Mouse (Mus musculus) layer of hippocampus, postnatal 14 days (tissue): Measurements from ENCODE around the gene Tax1bp3. TPM values are rescaled to one million over a fixed set of nuclear protein-coding genes. Genes with fewer than 3 reads are reported as not detected.

Source experiments
- DNase-seq, 2 experiments: peaks; one replicate each; pipeline ENCODE4 v3.0.0; 2021 to 2022; ENCODE audit warnings: low spot score in 2 of 2, mixed read lengths in 1 of 2
- long read RNA-seq, 2 experiments: library from polyadenylated mRNA; stranded (forward); transcript quantifications; one replicate each; pipeline ENCODE4 v2.0.0; 2021
- total RNA-seq, 2 experiments: library from RNA; stranded (reverse); gene quantifications; 2 replicates each; pipeline ENCODE4 v1.2.3; 2021

Gene Tax1bp3
- 10 to 100 TPM; 22.1 to 22.9 TPM for total RNA-seq
- long read RNA-seq, experiment 1, transcript Tax1bp3-201 (4 exons, 1,523 nt) = major isoform, 11 of 14 reads
- long read RNA-seq, experiment 1, partial matches to known transcripts = 1 of 14 reads
- long read RNA-seq, experiment 1, other reads (novel, unspliced or antisense) = 2 of 14 reads
- long read RNA-seq, experiment 2, transcript Tax1bp3-201 (4 exons, 1,523 nt) = major isoform, 32 of 34 reads
- long read RNA-seq, experiment 2, partial matches to known transcripts = 1 of 34 reads
- long read RNA-seq, experiment 2, other reads (novel, unspliced or antisense) = 1 of 34 reads

DNA sequence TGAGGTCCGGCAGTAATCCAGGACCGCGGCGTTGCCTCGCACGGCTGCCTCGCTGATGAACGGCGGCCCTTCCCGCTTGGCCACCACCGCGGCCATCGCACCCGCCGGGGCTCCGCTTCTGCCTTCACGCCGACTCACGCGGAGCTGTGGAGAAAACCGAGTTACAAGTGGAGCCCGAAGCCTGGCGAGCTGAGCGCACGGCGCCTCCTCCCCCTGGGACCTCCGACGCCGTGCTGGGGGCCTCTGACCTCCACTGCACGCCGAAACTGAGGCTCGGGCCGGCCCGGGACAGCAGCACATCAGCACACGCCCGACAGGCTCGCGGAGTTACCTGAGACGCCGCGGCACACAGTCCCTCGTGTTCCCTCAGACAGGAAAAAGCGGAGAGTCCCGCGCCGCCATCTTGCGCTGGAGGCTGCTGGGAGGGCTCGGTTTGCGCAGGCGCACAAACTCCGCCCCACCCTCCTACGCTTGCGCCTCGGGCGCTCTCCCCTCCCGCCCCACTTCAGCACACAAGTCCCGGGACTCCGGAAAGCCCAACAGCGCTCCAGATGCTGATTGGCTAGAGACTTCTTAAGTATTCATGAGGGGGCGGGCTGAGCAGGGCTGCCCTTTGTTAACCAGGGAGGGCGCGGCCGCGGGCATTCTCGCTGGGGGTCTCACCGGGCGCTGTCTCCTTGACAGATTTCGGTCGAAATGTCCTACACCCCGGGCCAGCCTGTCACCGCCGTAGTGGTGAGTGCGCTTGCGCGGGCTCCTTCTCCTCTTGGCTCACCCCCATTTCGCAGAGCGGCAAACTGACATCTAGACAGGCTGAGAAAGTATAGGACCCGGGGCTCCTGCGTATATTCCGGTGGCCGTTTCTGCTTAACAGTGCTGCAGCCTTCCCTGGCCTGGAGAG, at the start of gene Tax1bp3, which contains the start of gene Emc6:
Tax1bp3 (plus strand) TSS at position 476 of the 901 bp plus-strand sequence.
Emc6 (minus strand) TSS at position 430 of the 901 bp plus-strand sequence.
- peak; percentile 93 to 97 for DNase-seq

DNA sequence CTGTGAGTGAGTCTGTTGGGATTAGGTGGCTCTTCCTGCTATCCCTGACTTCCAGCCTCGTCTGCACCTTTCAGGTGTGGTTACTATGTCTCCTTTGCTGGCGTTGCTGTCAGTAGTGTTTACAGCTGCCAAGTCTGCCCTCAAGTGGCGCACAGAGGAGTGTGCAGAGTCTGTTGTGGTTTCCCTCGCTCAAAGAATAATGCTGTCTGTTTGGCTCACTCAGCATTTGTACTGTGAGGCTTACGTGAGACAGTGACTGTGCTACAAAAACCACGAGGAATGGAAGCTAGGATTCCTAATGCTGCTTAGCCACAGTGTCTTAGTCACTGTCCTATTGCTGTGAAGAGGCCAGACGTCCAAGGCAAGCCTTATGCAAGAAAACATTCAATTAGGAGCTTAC, 45.9 kb upstream of the Tax1bp3 start:
- no peak for DNase-seq

DNA sequence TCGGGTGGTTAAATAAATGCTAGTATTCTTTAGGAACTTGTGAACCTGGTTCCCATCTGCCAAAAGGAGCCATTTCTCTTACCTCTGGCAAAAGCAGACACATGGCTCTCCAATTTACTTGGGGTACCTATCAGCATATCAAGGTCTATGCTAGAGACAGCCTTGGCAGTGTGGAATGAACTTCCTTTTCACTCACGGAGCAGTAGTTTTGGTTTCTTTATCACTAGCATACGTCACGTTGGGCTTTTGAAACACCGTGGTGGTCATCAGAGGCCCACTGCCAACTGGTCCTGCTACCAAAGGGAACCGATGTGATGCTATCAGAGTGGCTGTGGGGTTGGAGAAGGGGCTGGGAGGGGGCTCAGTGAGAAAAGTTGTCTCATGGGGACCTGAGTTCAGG, 43.9 kb upstream of the Tax1bp3 start:
- DNase-seq = no peak

DNA sequence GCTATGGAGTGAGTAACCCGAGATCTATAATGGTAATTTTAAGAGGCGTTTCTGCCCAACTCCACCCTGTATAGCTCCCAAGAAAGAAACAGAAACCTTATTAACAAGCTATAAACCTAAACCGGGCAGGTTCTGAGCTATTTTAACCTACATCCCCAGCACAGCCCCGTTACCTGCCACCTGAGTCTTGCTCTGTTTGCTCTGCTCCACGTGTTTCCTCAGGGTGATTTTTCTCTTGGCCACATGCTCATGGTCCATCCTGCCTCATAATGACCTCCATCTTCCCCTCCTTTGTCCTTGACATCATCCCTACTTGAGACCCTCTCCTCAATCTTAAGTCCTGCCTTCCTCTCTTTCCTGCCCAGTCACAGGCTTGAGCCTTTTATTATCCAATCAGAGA, 42.7 kb upstream of the Tax1bp3 start:
- DNase-seq = no peak

DNA sequence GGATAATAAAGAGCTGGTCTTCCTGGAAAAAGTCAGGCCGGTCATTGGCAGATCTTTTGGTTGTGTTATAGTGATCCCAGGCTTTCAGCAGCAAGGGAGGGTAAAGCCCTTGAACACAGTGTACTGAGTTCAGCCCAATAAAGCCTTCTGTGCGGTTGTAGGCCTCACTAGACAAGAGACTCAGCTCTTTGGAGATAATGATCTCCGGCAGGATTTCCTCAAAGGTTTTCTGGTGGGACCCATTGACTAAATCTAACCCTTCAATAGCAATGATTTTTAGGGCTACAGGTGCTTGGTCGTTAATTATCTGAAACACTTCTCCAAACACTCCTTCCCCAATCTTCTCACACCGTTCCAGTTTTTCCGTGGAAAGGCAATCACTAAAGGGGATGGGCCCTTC, 40.3 kb upstream of the Tax1bp3 start:
- no peak for DNase-seq

DNA sequence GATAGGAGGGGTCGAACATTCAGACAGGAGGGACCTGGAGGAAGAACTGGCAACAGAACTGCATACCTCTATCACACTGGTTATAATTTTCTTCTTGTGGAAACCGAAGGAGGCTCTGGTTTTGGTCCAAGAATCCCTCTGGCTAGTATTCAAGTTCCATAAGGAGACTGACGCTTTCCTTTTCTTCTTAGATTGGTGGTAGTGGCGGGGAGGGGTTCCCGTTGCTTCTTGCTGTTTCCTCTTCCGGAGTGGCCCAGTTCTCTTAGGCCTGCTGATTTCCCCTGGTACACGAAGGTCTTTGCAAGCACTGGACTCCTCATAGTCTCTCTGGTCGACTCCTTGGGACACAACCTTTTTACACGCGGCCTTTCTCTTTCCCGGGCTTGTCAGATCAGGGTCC, 39.8 kb upstream of the Tax1bp3 start:
- DNase-seq = no peak

DNA sequence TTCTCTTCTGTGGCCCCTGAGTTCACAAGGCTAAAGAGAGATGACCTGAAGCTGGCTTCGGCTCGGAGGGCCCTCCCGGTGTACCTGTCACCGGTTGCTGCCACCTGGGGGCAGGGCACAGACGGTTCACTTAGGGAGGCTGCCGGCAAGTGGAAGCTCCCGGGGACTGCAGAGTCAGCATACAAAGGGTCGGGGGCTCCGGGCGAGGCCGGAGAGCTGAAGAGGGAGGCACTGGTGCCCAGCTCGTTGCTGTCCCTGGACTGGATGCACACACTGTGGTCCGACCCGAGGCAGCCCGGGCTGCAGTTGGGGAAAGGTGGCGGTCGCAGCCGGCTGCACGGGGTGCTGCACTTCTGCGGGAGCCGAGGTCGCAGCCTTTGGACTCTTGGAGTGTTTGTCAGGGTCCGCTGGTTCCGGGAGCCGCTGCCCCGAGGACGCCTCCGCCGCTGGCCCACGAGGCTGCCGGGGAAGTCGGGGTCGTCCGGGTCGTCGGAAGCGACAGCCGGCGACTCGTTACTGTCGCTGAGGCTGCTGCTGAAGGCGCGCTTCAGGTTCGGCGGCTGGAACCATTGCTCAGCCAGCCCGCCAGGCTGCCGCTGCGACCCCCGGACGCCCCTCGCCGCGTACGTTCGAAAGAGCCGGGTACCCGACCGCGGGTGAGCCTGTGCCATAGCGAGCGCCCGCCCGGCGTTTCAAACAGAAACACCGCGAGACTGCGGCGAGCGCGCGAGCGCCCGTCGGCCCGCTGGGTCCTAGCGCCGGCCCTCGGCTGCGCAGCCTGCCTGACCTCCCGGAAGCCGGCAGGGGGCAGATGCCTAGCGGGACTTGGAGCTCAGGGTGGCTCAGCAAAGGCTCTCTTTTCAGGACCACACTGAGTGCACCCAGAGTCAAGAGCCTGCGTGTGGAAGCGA, 39.0 kb upstream of the Tax1bp3 start, which contains the start of gene Haspin:
Haspin (minus strand) TSS at position 704 of the 911 bp plus-strand sequence.
- DNase-seq = peak; percentile 88

DNA sequence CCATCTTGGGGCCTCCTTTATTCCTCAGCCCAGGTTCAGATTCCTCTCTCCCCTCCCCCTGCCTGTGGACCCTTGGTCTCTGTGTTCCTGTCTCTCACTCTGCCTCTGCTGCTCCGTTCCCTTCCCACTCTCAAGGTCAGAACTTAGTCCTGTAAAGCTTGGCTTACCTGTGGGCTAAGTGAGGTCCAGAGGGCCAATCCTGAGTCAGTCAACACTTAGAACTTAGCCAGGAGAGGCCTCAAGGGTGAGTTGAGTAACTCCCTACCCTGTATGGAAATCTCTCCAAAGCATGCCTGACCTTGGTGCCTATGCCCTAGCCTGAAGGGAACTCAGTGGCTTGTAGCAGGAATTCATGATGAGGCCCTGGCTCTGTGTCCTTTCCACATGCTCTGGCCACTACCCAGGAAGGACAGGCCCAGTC, 32.6 kb upstream of the Tax1bp3 start:
- DNase-seq = no peak

DNA sequence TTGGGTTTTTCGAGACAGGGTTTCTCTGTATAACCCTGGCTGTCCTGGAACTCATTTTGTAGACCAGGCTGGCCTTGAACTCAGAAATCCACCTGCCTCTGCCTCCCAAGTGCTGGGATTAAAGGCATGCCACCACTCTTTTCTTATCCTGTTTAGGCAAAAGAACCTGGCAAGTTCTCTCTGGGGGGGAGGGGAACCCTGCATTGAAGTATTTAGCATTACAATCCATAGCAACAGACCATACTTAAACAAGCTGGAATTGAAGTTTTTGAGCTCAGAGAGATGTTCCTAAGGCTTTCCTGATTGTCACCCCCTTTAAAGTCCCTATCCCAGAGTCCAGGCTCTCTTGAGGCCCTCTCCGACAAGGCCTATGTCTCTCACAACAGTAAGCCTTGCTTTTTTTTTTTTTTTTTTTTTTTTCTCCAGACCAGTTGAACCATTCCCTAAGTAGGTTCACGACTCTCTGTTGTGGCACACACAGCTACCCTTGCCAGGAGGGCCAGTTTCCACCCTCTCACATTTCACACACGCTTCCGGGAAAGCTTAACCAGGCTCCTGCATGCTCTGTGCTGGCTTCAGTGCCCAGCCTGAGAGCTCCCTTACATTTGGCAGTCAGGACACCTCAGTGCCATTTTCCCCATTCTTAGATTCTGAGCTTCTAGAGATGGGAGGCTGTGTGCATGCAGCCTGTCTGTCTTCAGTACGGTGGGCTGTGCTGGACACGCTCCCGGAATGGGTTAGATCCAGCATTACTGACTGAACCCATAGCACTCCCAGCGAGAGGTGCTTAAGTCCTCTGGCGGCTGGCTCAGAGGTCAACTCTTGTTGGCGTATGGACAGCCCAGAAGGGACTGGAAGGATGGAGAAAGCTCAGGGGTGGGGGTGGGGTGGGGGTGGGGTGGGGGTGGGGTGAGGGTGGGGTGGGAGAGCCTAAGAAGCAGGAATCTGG, 30.6 kb upstream of the Tax1bp3 start:
- no peak for DNase-seq

DNA sequence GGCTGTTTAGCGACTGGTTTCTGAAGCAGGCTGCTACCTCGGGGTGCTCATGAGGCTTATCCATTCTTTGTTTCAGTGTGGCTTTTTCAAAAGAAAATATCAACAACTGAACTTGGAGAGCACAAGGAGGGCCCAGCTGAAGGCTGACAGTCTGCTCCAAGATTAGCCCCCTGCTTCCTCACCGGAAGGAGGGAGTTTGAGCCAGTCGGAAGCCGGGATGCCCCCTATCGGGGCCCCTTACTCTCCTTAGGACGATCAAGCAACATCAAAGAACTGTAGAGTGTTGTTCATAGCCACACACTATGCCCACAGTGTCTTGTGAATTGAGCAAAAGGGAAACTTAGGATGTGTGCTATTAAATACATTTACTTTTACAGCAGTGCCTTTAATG, 29.9 kb upstream of the Tax1bp3 start:
- DNase-seq = no peak

DNA sequence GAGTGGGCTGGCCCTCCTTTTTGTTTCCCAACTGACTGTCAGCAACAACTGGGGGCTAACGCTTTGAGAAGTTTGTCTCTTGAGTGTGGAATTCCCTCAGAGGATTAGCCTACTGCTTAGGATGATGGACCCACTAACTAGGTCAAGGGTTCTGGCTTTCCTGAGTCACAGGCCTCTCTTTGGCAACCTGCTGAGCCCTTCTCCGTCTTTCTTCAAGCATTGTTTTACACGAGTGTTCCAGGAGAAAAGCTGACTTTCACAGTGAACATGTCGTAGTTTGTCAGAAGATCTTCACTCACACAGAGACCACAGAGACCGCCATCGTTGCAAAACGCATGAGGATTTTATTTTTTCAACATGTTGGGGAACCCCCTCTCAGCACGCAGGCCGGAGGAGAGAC, 28.7 kb upstream of the Tax1bp3 start:
- DNase-seq = no peak

DNA sequence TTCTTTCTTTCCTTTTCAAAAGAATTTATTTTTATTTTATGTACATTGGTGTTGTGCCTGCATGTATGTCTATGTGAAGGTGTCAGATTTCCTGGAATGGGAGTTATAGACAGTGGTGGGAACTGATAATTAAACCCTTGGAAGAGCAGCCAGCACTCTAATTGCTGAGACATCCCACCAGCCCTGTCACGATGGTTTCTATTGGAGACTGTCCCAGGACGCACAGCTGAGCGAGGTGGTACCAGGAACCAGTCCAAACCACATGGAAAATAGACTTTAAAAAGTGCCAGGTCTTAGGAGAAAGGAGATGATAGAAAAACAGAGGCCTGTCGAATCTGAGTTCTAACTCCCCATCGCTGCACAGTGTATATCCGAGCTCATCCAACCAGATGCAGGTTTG, 21.8 kb upstream of the Tax1bp3 start:
- DNase-seq = peak in 1 of 2 experiments; percentile 61

DNA sequence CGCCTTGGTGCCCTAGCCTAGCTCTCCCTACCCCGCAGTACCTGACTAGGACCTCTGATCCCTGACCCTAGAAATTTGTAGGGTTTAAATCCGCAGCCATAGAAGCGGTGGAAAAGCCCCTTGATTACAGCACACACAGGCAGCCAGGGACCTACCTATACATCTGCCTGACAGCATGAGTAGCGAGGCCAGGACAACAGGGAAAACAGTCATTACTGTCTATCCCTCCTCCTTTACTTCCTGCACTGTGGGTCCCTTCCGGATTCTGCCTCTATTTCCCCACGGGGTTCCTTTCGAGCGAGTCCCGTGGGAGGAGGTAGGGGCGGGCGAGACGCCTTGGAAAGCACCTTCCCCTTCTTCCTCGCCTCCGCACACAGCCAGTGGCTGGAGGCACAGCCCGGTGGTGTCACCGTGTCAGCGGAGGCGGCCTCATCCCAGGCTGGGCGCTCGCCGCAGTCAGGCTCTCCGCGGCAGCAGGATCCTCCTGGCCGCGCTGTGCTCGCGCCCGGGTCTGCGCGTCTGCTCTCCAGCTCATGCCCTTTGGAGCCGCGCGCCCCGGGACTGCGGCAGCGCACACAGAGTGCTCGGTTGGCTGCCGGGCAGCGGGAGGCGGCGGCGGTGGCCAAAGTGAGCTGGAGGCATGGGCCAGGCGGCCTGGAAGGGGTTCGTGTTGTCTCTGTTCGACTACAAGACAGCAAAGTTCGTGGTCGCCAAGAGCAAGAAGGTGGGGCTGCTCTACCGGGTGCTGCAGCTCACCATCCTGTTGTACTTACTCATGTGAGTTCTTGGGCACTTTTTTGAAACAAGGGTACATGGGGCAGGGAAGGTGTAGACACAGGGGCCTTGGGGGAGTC, 16.7 kb upstream of the Tax1bp3 start, which contains the start of gene P2rx5:
P2rx5 (plus strand) TSS at position 465 of the 854 bp plus-strand sequence.
- DNase-seq = no peak

DNA sequence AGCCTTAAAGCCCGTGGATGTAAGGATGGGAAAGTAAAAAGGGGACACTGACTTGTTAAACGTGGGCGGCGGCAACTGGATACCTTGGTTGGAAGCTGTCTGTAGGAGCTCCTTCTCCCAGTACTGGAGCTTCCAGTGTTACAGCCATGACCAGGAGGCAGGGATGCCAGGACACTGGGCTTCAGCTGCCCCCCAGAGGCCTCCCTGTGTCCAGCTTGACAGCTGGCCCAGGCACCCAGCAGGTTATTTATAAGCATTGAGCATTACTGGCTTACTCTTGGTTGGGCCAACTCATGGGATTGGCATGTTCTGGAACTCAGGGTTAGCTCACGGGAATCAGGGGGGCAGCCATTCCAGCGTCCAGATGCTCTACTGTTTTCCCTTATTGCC, 16.1 kb upstream of the Tax1bp3 start:
- no peak for DNase-seq

DNA sequence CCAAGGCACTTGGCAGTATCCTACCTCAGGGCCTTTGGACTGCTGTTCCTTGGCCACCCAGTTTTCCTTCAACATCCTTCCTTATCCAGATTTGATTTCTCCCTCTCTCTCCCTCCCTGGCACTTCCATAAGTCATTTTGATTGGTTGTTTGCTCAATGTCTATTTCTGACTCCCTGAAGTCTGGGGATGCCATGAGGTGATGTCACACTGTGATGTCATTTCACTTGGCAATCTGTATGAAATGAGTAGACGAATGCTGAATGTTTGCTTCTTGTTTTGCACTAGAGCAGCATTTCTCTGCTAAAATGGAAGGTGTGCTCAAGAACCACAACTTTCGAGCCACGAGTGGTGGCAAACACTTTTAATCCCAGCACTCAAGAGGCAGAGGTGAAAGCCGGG, 15.3 kb upstream of the Tax1bp3 start:
- DNase-seq = no peak

DNA sequence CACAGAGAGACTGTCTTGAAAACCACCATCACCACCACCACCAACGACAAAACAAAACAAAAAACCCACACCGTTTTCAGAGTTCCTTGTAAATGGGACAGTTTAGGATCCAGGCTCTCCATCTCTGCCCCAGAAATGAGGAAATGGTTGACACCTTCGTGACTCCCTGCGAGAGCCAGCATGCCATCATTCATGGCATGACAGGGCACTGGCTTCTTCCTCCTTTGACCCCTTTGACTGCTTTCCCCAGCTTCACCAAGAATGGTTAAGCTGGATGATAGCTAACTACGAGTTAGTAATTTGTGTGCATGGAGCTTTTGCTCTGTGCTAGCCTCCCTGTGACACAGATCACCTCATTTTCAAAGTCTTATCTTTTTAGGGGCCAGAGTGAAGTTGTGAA, 14.6 kb upstream of the Tax1bp3 start:
- no peak for DNase-seq

DNA sequence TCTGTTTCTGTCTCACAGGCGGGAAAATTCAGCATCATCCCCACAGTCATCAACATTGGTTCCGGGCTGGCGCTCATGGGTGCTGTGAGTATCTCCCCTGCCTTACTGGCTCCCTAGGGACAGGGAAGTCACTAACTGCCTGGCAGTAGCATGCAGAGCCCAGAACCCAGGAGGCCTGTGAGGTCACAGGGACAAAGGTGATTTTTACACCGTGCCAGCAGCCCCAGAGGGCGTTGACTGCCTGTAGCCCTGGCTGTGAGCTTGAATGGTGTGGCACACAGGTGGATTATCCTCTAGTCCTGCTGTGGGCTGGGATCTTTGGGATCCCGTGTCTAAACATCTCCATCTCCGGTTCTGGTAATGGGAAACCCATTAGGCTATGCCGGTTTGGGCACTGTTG, 8.8 kb upstream of the Tax1bp3 start:
- DNase-seq = no peak

DNA sequence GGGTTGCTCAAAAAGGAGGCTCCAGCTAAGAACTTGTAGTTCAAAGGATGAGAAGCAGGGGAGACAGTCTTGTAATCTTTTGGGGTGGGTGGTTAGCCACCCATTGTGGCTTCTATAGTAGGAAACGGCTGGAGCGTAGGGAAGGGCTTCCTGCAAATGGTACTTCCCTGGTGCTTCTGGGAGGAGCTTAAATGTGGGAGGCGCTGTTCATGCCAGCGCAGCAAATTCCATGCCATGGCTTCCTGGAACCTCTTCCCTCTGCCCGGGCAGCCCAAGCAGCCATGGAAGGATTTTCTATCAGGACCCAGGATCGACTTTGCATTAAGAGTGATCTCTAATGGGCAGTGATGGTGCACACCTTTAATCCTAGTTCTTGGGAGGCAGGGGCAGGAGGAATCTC, 8.3 kb upstream of the Tax1bp3 start:
- DNase-seq = no peak

DNA sequence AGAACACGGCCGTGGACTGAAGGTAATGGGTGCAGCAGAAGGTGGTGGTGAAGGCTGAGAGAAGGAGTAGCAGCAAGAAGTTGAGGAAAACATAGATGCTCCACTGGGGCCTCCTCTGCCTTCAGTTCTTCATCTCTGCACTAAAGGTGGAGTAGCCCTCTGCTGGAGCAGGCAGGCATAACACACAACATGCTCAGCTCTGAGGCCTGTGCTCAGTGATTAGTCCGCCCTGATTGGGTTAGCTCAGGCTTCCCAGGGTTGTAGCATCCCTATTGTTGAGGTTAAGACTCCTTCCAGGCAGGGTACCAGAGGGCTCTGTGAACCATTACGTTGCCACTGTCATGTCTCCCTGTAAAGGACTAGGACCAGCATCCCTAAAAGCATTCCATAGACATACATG, 7.7 kb upstream of the Tax1bp3 start:
- peak; percentile 47 to 65 for DNase-seq
